ENCODE assay signal across 9 mouse cellular contexts in the genomic region with DNA sequence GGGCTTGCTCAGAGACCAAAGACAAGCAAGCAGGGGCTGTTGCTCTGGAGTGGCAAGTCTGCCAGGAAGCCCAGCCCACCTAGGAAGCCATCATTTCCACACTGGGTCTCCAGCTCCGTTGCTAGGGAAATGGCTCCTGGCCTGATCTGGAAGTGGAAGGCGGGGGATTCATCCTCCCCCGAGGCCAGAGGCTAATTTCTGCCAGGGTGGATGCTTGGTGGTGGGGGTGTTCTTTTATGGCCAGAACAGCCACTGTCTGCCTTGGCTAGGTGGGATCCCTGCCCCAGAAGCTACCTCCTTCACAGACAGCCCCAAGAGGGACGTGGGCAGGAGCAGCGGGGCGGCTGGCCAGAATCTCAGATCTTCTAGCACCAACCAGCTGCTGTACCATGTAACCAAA. TPM values are rescaled to one million over a fixed set of nuclear protein-coding genes. Genes with fewer than 3 reads are reported as not detected.
DNase-seq lines count a peak whose midpoint lies in the region; ATAC-seq lines count a peak whose summit lies in the region.
"Had no signal": no experiment of that assay in that cellular context is flagged by ENCODE, and none has a peak within 500 bp of the region (broad histone marks: within the 10 kb centered on the region; RNA-seq: fewer than 3 reads in every experiment).

No protein-coding gene starts in this region.

- no peaks in the 10 kb centered on the region for H3K9me3 ChIP-seq in kidney, embryonic 15.5 days (replicated peaks)
- no peaks in the 10 kb centered on the region for H3K9me3 ChIP-seq in forebrain, embryonic 10.5 days
- H3K9me3 ChIP-seq in hindbrain, embryonic 13.5 days: no peaks in the 10 kb centered on the region
- no peaks in the 10 kb centered on the region for H3K9me3 ChIP-seq in midbrain, embryonic 16.5 days (replicated peaks; ENCODE audit: control insufficient read depth, low read length, poor library complexity, severe bottlenecking)
- H3K9me3 ChIP-seq: megakaryocyte, embryonic 14.5 days had no signal

- ATAC-seq in kidney, embryonic 15.5 days (replicated peaks; ENCODE audit: low FRiP score): no peak
- ATAC-seq in hindbrain, embryonic 13.5 days (ENCODE audit: low FRiP score): no peak
- no peak for ATAC-seq in midbrain, embryonic 16.5 days

- H3K27ac ChIP-seq in kidney, embryonic 15.5 days: peak overlapping the region; percentile 56
- H3K27ac ChIP-seq in forebrain, embryonic 10.5 days: peak overlapping the region; percentile 63
- H3K27ac ChIP-seq in hindbrain, embryonic 13.5 days: peak overlapping the region; percentile 85
- H3K27ac ChIP-seq in midbrain, embryonic 16.5 days (ENCODE audit: low read length): peak overlapping the region; percentile 65

- 0 out of 2 replicates have a peak overlapping the region, but pooled peaks have one; percentile 14 for H3K9ac ChIP-seq in kidney, embryonic 15.5 days
- peak overlapping the region; percentile 30 for H3K9ac ChIP-seq in hindbrain, embryonic 13.5 days
- H3K9ac ChIP-seq in midbrain, embryonic 16.5 days (ENCODE audit: low read depth, low read length): peak overlapping the region; percentile 36; the same call in 1 of the 2 replicates

- H3K27me3 ChIP-seq in kidney, embryonic 15.5 days: no peaks in the 10 kb centered on the region
- H3K27me3 ChIP-seq in forebrain, embryonic 10.5 days (ENCODE audit: poor library complexity, severe bottlenecking): no peaks in the 10 kb centered on the region
- H3K27me3 ChIP-seq in hindbrain, embryonic 13.5 days: no peaks in the 10 kb centered on the region
- no peaks in the 10 kb centered on the region for H3K27me3 ChIP-seq in midbrain, embryonic 16.5 days (ENCODE audit: control insufficient read depth, insufficient read depth, low read depth, low read length)
- H3K27me3 ChIP-seq: megakaryocyte, embryonic 14.5 days had no signal

- peaks cover 73% of the 10 kb centered on the region for H3K4me1 ChIP-seq in kidney, embryonic 15.5 days
- H3K4me1 ChIP-seq in forebrain, embryonic 10.5 days: peaks cover 77% of the 10 kb centered on the region
- H3K4me1 ChIP-seq in hindbrain, embryonic 13.5 days (replicated peaks): peaks cover 71% of the 10 kb centered on the region
- H3K4me1 ChIP-seq in midbrain, embryonic 16.5 days (ENCODE audit: control insufficient read depth, insufficient read depth, low read length): peaks cover 45% of the 10 kb centered on the region

- no peak for DNase-seq in kidney, adult 8-10 months
- DNase-seq in forebrain, embryonic 10.5 days (ENCODE audit: extremely low spot score, low spot score): no peak
- DNase-seq in spleen, adult 12 weeks (ENCODE audit: low spot score): no peak
- DNase-seq in Muller cell, postnatal 12 days (ENCODE audit: inconsistent ontology term): no peak
- no peak for DNase-seq in urinary bladder, postnatal 10 days (ENCODE audit: low spot score)

- 26% methylated on average over 6 of the region's 6 CpGs for WGBS in kidney, embryonic 15.5 days
- WGBS in forebrain, embryonic 10.5 days: 65% methylated on average over 6 of the region's 6 CpGs
- 25% methylated on average over 6 of the region's 6 CpGs for WGBS in hindbrain, embryonic 13.5 days
- 30% methylated on average over 6 of the region's 6 CpGs for WGBS in midbrain, embryonic 16.5 days

- no peak overlapping the region for H3K4me3 ChIP-seq in kidney, embryonic 15.5 days (replicated peaks)
- peak overlapping the region; percentile 26; the same call in 1 of the 2 replicates for H3K4me3 ChIP-seq in forebrain, embryonic 10.5 days
- H3K4me3 ChIP-seq in hindbrain, embryonic 13.5 days: peak overlapping the region; percentile 14; the same call in 1 of the 2 replicates
- no peak overlapping the region for H3K4me3 ChIP-seq in midbrain, embryonic 16.5 days (ENCODE audit: low read depth, low read length)
- H3K4me3 ChIP-seq: megakaryocyte, embryonic 14.5 days had no signal

- H3K4me2 ChIP-seq in kidney, embryonic 15.5 days: peak overlapping the region; percentile 17; the same call in 1 of the 2 replicates
- peak overlapping the region; percentile 99 for H3K4me2 ChIP-seq in hindbrain, embryonic 13.5 days
- peak overlapping the region; percentile 32 for H3K4me2 ChIP-seq in midbrain, embryonic 16.5 days (ENCODE audit: low read length)

- H3K36me3 ChIP-seq in kidney, embryonic 15.5 days: peaks cover 37% of the 10 kb centered on the region
- H3K36me3 ChIP-seq in forebrain, embryonic 10.5 days (replicated peaks): peaks cover 65% of the 10 kb centered on the region
- H3K36me3 ChIP-seq in hindbrain, embryonic 13.5 days: peaks cover 27% of the 10 kb centered on the region
- H3K36me3 ChIP-seq in midbrain, embryonic 16.5 days (ENCODE audit: control insufficient read depth, insufficient read depth, low read length): peaks cover 14% of the 10 kb centered on the region

RNA-seq across cellular contexts. Expression of gene Tmem201, which starts 4.1 kb away (rescaled TPM):
- polyA plus RNA-seq in kidney, embryonic 15.5 days (2015; fragmentation: Nextera tagmentation; extraction: Ambion mirVana): 35.4 and 42.2 TPM in 2 replicates
- polyA plus RNA-seq in forebrain, embryonic 10.5 days (2016; fragmentation: Nextera tagmentation; extraction: Ambion mirVana): 38.7 and 42.7 TPM in 2 replicates
- 36.3 and 41.2 TPM in 2 replicates for polyA plus RNA-seq in hindbrain, embryonic 13.5 days (2015; fragmentation: Nextera tagmentation; extraction: Ambion mirVana)
- 46.3 and 47.8 TPM in 2 replicates for polyA plus RNA-seq in midbrain, embryonic 16.5 days (2015; fragmentation: Nextera tagmentation; extraction: Ambion mirVana)

RNA-seq across cellular contexts. Expression of gene Pik3cd, which starts 31.4 kb away (rescaled TPM):
- polyA plus RNA-seq in kidney, embryonic 15.5 days (2015; fragmentation: Nextera tagmentation; extraction: Ambion mirVana): 4.2 and 4.8 TPM in 2 replicates
- 4.3 and 4.6 TPM in 2 replicates for polyA plus RNA-seq in forebrain, embryonic 10.5 days (2016; fragmentation: Nextera tagmentation; extraction: Ambion mirVana)
- polyA plus RNA-seq in hindbrain, embryonic 13.5 days (2015; fragmentation: Nextera tagmentation; extraction: Ambion mirVana): 17.1 and 18.1 TPM in 2 replicates
- polyA plus RNA-seq in midbrain, embryonic 16.5 days (2015; fragmentation: Nextera tagmentation; extraction: Ambion mirVana): 13.9 and 15.7 TPM in 2 replicates

RNA-seq across cellular contexts. Expression of gene Slc25a33, which starts 40.3 kb away (rescaled TPM):
- polyA plus RNA-seq in kidney, embryonic 15.5 days (2015; fragmentation: Nextera tagmentation; extraction: Ambion mirVana): 14.2 and 16.0 TPM in 2 replicates
- 13.4 and 15.0 TPM in 2 replicates for polyA plus RNA-seq in forebrain, embryonic 10.5 days (2016; fragmentation: Nextera tagmentation; extraction: Ambion mirVana)
- polyA plus RNA-seq in hindbrain, embryonic 13.5 days (2015; fragmentation: Nextera tagmentation; extraction: Ambion mirVana): 27.6 and 28.3 TPM in 2 replicates
- polyA plus RNA-seq in midbrain, embryonic 16.5 days (2015; fragmentation: Nextera tagmentation; extraction: Ambion mirVana): 28.8 and 29.1 TPM in 2 replicates

Comparison
In these comparisons a context has a peak if more than half of its experiments do, and no peak if none do; other contexts are left out.
1. H3K4me2 ChIP-seq: peak in every context shown above with its lines; median percentile 99 in hindbrain, embryonic 13.5 days; 32 in midbrain, embryonic 16.5 days; 17 in kidney, embryonic 15.5 days.
2. H3K4me3 ChIP-seq: peak in forebrain, embryonic 10.5 days (single experiment) and hindbrain, embryonic 13.5 days (single experiment); none in kidney, embryonic 15.5 days (single experiment) and midbrain, embryonic 16.5 days (single experiment).
3. Peak in every context shown above with its lines, with median percentiles within 50 percentile points of each other: H3K27ac ChIP-seq and H3K9ac ChIP-seq.